Mouse (Mus musculus): ENCODE results near the gene Asap2.

- TF ChIP-seq POLR2A (IDR thresholded peaks at IDR 0.05; ENCODE audit: control insufficient read depth in 1 of 2, insufficient read depth in 1 of 2, low read depth in 1 of 2, low read length in 2 of 2, poor library complexity in 1 of 2): no peak
- TF ChIP-seq CTCF (IDR thresholded peaks at IDR 0.05 in 2 of 3, conservative IDR thresholded peaks at IDR 0.05 in 1 of 3; ENCODE audit: control insufficient read depth in 1 of 3, insufficient read depth in 1 of 3, low read depth in 2 of 3, low read length in 3 of 3, poor library complexity in 1 of 3, severe bottlenecking in 1 of 3): no peak
- no peak for TF ChIP-seq POLR2AphosphoS2 (IDR thresholded peaks at IDR 0.05; ENCODE audit: low read length)
- no peak for TF ChIP-seq KAT2A (conservative IDR thresholded peaks at IDR 0.05; ENCODE audit: low read depth, low read length)
- no peak for TF ChIP-seq E2F4 (IDR thresholded peaks at IDR 0.05; ENCODE audit: borderline replicate concordance, low read depth, low read length)
Measured at GRCm38 (mm10) chr12:21177123-21177698, 187.0 kb downstream of the Asap2 start.

Data from MEL (cell line).